Mouse (Mus musculus): ENCODE results near the gene Prkci.

DNA sequence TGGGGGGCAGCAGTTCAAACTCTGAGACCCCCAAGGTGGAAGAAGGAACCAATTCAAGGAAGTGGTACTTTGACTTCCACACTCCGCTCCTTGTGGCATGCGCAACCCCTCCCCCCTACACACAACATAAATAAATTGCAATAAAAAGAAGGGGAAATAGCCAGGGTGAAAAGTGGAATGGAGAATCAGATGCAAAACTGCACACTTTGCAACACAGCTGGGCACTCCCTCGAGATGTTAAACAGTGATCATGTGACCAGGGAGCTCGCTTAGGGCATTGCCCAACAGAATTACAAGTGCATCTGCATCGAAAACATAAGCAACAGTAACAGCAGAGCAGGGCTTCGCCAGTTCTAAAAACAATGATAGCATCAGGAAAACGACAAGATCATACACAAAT, 3.4 kb upstream of the Prkci start:
- TF ChIP-seq CTCF (IDR thresholded peaks at IDR 0.05; ENCODE audit: low read depth, low read length) (no peak), TAL1 (conservative IDR thresholded peaks at IDR 0.05; ENCODE audit: low read depth, low read length) (no peak)

Data from G1E (cell line).